Mouse (Mus musculus) frontal cortex, postnatal 36 days (tissue): ENCODE data around the gene Btf3.
A peak's percentile ranks its signal among the peaks of the same experiment; 100 is the strongest.

Experiments used
- DNase-seq, 2 experiments: peaks; one replicate each; pipeline ENCODE4 v3.0.0; 2022; ENCODE audit warnings: low spot score in 2 of 2

Gene Btf3

GRCm38 (mm10) chr13:98316480-98317245 lies at the start of gene Btf3:
Btf3 (minus strand) TSS chr13:98317006.
- peak; percentile 93 to 94 for DNase-seq

- DNase-seq = no peak
These were observed 49.1 kb upstream of the Btf3 start for GRCm38 (mm10) chr13:98365766-98366421.

- DNase-seq = no peak
These were observed 48.3 kb upstream of the Btf3 start for GRCm38 (mm10) chr13:98365081-98365480.

- no peak for DNase-seq
These were observed 46.2 kb upstream of the Btf3 start for GRCm38 (mm10) chr13:98363046-98363445.

- no peak for DNase-seq
These were observed 44.4 kb upstream of the Btf3 start for GRCm38 (mm10) chr13:98361161-98361560.

GRCm38 (mm10) chr13:98360391-98360790 lies 43.6 kb upstream of the Btf3 start:
- DNase-seq = no peak

- no peak for DNase-seq
These were observed 42.5 kb upstream of the Btf3 start for GRCm38 (mm10) chr13:98359337-98359736.

- DNase-seq = no peak
These were observed 41.8 kb upstream of the Btf3 start for GRCm38 (mm10) chr13:98358424-98359181.

- no peak for DNase-seq
These were observed 40.9 kb upstream of the Btf3 start for GRCm38 (mm10) chr13:98357433-98358423.

- no peak for DNase-seq
These were observed 40.2 kb upstream of the Btf3 start for GRCm38 (mm10) chr13:98356973-98357425.

GRCm38 (mm10) chr13:98356176-98356972 lies 39.6 kb upstream of the Btf3 start:
- DNase-seq = no peak

- DNase-seq = no peak
These were observed 38.8 kb upstream of the Btf3 start for GRCm38 (mm10) chr13:98355559-98356111.

GRCm38 (mm10) chr13:98354871-98355558 lies 38.2 kb upstream of the Btf3 start:
- DNase-seq = no peak

GRCm38 (mm10) chr13:98354090-98354801 lies 37.4 kb upstream of the Btf3 start, which contains the start of gene Foxd1:
Foxd1 (plus strand) TSS chr13:98354242.
- DNase-seq = no peak

- no peak for DNase-seq
These were observed 36.9 kb upstream of the Btf3 start for GRCm38 (mm10) chr13:98353709-98354089.

- DNase-seq = no peak
These were observed 35.7 kb upstream of the Btf3 start for GRCm38 (mm10) chr13:98352381-98352975.

GRCm38 (mm10) chr13:98351527-98351926 lies 34.7 kb upstream of the Btf3 start:
- no peak for DNase-seq

- no peak for DNase-seq
These were observed 32.7 kb upstream of the Btf3 start for GRCm38 (mm10) chr13:98349491-98349890.
